Mouse (Mus musculus): ENCODE results near the gene Bola3. TPM values are rescaled to one million over a fixed set of nuclear protein-coding genes. Genes with fewer than 3 reads are reported as not detected.

The Bola3 gene
- polyA plus RNA-seq, 1 experiment from 2014 or later, result 248 TPM

DNA sequence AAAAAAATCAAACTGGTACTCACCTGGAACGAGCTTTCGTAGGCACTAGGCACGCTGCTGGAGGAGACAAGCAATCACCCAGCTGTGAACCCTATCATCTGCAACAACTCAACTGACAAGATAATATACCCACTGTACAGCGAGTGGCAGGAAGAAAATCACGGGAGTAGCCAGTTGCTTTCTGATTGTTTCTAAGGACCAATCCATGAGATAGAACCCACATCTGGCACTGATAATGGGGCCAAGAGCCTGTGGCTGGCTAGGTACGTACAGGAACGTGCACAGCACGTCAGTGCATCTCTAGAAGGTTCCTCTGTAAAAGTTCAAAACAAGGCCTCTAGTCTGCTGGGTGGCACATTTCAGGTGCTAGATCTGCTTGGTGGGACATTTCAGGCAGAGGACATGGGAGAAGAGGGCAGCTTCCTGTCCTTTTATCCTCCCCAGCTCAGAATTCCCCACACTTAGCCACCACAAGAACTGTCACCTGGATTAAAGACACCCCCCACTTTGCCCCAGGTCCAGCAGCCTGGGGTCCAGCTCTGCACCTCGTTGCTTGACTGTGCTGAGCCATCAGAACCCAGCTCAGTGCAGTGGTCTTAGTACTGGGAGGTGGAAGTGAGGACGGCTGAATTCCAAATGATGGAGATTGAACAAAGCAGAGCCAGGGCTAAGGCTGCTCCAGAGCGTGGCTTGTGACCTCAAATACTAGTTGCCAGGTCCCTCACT, 12.7 kb downstream of the Bola3 start:
- Histone ChIP-seq H3K4me1 (replicated peaks) (peaks cover 21% of the 10 kb centered on the region), H3K9me3 (replicated peaks) (no peaks in the 10 kb centered on the region), H3K4me3 (replicated peaks) (no peak overlapping the region), H3K4me2 (no peak overlapping the region), H3K27ac (replicated peaks) (no peak overlapping the region), H3K27me3 (no peaks in the 10 kb centered on the region), H3K9ac (no peak overlapping the region), H3K36me3 (replicated peaks) (peaks cover 54% of the 10 kb centered on the region)
- ATAC-seq (ENCODE audit: insufficient read depth), result peak; percentile 49; the same call in 1 of the 2 replicates
- WGBS (ENCODE audit: insufficient replicate concordance), result 40% methylated on average over 11 of the region's 11 CpGs

DNA sequence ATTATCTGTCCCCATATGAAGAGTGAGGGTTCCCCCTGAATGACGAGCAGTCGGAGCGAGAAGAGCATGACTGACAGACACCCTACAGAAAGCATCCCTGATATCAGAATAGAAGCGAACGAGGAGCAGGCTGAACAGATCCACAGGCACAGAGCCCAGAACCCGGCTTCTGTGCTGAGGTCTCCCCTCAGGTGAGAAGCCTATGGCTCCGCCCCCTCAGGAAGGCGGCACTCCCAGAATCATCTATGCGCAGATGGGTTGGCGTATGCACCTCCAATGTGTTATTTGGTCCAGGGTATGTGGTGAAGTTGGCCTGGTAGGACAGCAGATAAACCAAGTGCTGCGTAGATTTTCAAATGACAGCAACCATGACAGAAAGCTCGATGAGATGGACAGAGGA, 14.1 kb downstream of the Bola3 start:
- no peak overlapping the region for H3K4me2 ChIP-seq
- H3K9me3 ChIP-seq (replicated peaks), result no peaks in the 10 kb centered on the region
- H3K27ac ChIP-seq (replicated peaks), result no peak overlapping the region
- no peak overlapping the region for H3K9ac ChIP-seq
- peaks cover 13% of the 10 kb centered on the region for H3K4me1 ChIP-seq (replicated peaks)
- H3K36me3 ChIP-seq (replicated peaks), result peaks cover 52% of the 10 kb centered on the region
- no peak overlapping the region for H3K4me3 ChIP-seq (replicated peaks)
- no peaks in the 10 kb centered on the region for H3K27me3 ChIP-seq
- 83% methylated on average over 12 of the region's 12 CpGs for WGBS (ENCODE audit: insufficient replicate concordance)
- ATAC-seq (ENCODE audit: insufficient read depth), result no peak

DNA sequence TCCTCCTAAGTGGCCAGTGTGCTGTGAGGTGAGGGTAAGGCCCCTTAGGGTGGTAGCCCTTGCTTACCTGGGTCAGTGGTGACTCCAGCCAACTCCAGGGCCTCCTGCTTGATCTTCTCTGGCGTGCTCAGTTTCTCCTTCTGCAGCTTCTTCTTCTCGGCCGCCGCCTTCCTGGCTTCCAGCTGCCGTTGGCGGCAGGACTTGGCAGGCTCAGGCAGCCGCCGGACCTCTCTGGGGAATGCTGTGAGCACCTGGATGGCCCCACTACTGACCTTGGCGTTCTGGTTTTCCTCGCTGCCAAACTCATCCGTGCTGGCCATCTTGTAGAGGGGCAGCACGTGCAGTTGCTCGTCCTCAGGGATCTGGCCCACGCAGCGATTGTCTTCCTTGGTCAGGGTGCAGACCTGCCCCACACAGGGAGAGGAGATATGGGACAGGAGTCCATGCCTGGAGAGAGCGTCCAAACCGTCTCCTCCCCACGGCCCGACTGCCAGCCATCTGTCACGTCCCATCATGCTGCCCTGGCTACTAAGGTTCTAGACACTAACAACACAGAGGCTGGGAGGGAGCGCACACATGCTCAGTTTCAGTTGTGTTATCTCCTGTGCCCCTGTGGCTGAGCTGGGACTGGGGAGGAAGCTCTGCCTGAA, 21.5 kb downstream of the Bola3 start:
- no peak overlapping the region for H3K9ac ChIP-seq
- H3K36me3 ChIP-seq (replicated peaks), result peaks cover 92% of the 10 kb centered on the region
- WGBS (ENCODE audit: insufficient replicate concordance), result 86% methylated on average over 21 of the region's 21 CpGs
- H3K4me2 ChIP-seq, result no peak overlapping the region
- no peaks in the 10 kb centered on the region for H3K9me3 ChIP-seq (replicated peaks)
- no peak for ATAC-seq (ENCODE audit: insufficient read depth)
- H3K27me3 ChIP-seq, result no peaks in the 10 kb centered on the region
- H3K4me3 ChIP-seq (replicated peaks), result no peak overlapping the region
- H3K27ac ChIP-seq (replicated peaks), result no peak overlapping the region
- no peaks in the 10 kb centered on the region for H3K4me1 ChIP-seq (replicated peaks)

DNA sequence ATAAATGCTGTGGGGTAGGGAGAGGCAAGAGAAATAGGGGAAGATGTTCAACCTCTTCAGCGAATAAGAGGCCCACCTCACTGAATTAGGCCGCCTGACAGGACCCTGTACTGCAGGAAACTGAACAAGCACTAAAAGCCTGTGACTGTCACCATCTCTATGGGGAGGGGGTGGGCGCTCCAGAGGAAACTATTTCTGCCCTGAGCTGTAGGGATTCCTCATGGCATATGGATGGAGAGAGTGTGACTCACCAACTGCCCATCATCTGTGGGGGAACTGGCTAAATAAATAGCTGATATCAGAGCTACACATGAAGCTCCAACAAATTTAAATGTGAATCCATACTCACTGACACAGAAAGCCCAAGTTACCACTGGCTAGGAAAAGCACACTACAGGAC, 22.4 kb downstream of the Bola3 start:
- Histone ChIP-seq H3K27ac (replicated peaks) (no peak overlapping the region), H3K4me3 (replicated peaks) (no peak overlapping the region), H3K4me2 (no peak overlapping the region), H3K4me1 (replicated peaks) (no peaks in the 10 kb centered on the region), H3K36me3 (replicated peaks) (peaks cover 98% of the 10 kb centered on the region), H3K27me3 (no peaks in the 10 kb centered on the region), H3K9me3 (replicated peaks) (no peaks in the 10 kb centered on the region), H3K9ac (no peak overlapping the region)
- 68% methylated on average over 3 of the region's 3 CpGs for WGBS (ENCODE audit: insufficient replicate concordance)
- ATAC-seq (ENCODE audit: insufficient read depth), result no peak

DNA sequence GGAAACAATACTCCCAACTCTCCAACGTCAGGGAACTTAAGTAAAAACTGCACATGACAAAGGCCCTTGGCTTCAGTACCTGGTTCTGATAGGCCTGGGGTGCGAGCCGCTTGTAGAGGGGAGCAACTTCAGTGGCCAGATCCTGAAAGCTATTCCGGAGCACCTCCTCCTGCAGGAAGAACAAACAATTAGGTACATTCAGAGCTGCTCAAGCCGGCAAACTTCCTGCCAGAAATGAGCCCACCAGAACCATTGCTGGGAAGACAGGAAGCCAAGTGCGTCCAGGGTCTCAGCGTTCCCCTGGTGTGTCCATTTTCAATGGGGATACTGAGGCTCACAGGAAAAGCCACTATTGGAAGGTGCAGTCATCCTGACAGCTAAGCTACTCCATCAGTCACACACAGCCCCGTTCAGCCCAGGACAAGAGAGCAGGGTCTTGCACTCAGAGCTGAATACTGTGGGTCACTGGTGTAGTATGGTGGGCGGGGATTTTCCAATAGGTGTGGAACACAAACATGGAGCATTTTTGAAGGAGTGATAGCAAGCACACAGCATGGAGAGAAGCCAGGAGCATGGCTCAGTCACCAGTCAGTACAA, 24.9 kb downstream of the Bola3 start:
- 73% methylated on average over 9 of the region's 9 CpGs for WGBS (ENCODE audit: insufficient replicate concordance)
- no peak overlapping the region for H3K9ac ChIP-seq
- no peak overlapping the region for H3K4me3 ChIP-seq (replicated peaks)
- no peaks in the 10 kb centered on the region for H3K4me1 ChIP-seq (replicated peaks)
- no peaks in the 10 kb centered on the region for H3K9me3 ChIP-seq (replicated peaks)
- no peak overlapping the region for H3K4me2 ChIP-seq
- H3K27ac ChIP-seq (replicated peaks), result no peak overlapping the region
- peaks cover 100% of the 10 kb centered on the region for H3K36me3 ChIP-seq (replicated peaks)
- ATAC-seq (ENCODE audit: insufficient read depth), result no peak
- no peaks in the 10 kb centered on the region for H3K27me3 ChIP-seq

DNA sequence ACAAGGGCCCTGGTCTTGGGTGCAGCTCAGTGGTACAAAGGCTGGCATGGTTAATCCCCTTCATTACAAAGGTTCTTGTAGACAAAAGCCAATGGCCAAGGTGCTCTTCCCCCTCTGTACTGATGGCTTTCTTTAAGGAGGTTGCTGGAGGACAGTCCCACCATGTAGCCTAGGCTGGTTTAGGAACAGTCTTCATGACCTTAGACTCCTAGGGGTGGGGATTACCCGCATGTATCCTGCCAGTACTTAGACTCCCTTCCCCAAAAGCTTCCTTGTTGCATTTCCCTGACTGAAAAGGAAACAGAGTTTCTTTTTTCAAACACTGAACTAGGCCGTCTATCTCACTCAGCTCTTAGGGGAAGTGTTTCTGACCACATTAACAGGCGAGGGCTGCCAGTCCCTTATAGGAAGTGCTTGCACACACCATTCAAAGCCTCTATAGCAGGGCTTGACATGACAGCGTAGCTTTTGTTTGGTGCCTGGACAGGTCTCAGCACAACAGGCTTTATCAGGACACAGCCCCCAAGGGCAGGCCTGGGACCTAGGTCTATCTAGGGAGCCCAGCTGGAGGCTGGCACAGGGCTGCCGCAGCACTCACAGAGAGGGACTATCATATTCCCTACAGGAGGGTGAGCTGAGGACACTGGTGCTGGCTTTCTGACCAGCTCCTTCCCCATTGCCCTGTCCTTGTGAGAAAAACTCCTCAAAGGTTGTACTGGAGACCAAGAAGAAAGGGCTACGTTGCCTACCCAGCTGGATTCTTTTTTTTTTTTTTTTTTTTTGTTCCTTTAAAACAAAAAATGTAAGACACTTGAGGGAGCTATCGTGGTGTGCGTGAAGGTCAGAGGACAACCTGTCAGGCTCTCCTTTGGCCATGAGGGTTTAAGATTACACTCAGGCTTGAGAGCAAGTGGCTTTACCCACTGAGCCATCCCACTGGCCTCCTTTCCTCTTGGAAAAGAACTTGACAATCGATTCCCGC, 32.9 kb downstream of the Bola3 start:
- 38% methylated on average over 10 of the region's 10 CpGs for WGBS (ENCODE audit: insufficient replicate concordance)
- peak; percentile 99 for ATAC-seq (ENCODE audit: insufficient read depth)
- Histone ChIP-seq H3K27ac (replicated peaks) (peak overlapping the region; percentile 38), H3K4me3 (replicated peaks) (no peak overlapping the region), H3K4me2 (peak overlapping the region; percentile 32), H3K27me3 (no peaks in the 10 kb centered on the region), H3K9me3 (replicated peaks) (no peaks in the 10 kb centered on the region), H3K4me1 (replicated peaks) (peaks cover 22% of the 10 kb centered on the region), H3K9ac (peak overlapping the region; percentile 1; the same call in 1 of the 2 replicates), H3K36me3 (replicated peaks) (peaks cover 75% of the 10 kb centered on the region)

DNA sequence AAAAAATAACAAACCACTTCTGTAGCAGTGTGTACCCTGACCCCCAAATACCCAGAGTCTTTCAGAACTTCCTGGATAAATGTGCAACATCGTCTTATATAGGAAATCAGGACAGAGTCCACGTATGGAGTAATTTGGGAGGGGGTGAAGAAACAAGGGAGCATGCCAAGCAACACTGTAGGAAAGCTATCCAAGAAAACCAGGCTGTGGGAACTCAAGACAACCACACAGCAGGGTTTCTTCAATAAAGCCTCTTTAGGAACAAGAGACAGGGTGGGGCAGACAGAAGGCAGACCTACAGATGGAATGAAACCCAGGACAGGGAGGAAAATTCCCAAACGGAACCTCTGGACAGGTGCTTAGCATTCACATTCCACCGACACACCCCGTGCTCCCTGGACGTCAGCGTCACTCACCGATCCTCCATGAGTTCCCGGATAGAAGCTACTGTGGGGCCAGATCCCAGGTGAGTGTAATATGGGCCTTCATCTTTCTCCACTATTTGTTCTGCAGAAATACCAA, 36.7 kb downstream of the Bola3 start:
- H3K9me3 ChIP-seq (replicated peaks), result no peaks in the 10 kb centered on the region
- no peak overlapping the region for H3K27ac ChIP-seq (replicated peaks)
- WGBS (ENCODE audit: insufficient replicate concordance), result 83% methylated on average over 9 of the region's 9 CpGs
- H3K4me1 ChIP-seq (replicated peaks), result peaks cover 22% of the 10 kb centered on the region
- no peak overlapping the region for H3K4me3 ChIP-seq (replicated peaks)
- H3K36me3 ChIP-seq (replicated peaks), result peaks cover 36% of the 10 kb centered on the region
- H3K27me3 ChIP-seq, result no peaks in the 10 kb centered on the region
- H3K9ac ChIP-seq, result no peak overlapping the region
- no peak for ATAC-seq (ENCODE audit: insufficient read depth)
- no peak overlapping the region for H3K4me2 ChIP-seq

DNA sequence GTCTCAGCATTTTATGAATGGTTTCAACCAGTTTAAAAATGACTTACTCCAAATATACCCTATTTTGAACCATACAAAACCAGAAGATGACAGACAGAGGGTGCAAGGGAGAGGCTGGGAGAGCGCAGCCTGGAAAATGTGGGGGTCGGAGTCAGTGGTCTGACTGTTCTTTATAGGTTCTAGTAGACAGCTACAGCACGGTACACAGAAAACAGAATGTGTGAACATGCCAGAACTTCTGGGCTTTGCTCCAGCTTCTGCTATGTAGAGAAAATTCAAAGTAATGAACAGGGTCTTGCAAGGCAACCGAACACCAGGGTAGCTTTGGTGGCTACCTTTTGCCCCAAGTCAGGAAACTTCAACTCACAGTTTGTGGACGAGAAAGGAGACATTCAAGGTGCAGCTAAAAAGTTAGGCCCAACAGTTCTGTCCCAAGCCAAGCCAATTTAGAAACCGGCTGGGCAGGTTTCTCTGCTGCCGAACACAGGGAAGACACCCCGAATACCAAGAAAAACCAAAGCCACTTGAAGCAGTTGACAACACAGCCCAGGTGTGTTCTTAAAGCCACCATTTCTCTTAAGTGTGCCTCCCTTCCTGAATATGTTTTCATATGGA, 43.3 kb downstream of the Bola3 start:
- no peak overlapping the region for H3K27ac ChIP-seq (replicated peaks)
- no peak overlapping the region for H3K4me3 ChIP-seq (replicated peaks)
- peaks cover 21% of the 10 kb centered on the region for H3K4me1 ChIP-seq (replicated peaks)
- no peak for ATAC-seq (ENCODE audit: insufficient read depth)
- 83% methylated on average over 8 of the region's 8 CpGs for WGBS (ENCODE audit: insufficient replicate concordance)
- no peak overlapping the region for H3K4me2 ChIP-seq
- H3K27me3 ChIP-seq, result no peaks in the 10 kb centered on the region
- H3K36me3 ChIP-seq (replicated peaks), result peaks cover 50% of the 10 kb centered on the region
- no peaks in the 10 kb centered on the region for H3K9me3 ChIP-seq (replicated peaks)
- no peak overlapping the region for H3K9ac ChIP-seq

DNA sequence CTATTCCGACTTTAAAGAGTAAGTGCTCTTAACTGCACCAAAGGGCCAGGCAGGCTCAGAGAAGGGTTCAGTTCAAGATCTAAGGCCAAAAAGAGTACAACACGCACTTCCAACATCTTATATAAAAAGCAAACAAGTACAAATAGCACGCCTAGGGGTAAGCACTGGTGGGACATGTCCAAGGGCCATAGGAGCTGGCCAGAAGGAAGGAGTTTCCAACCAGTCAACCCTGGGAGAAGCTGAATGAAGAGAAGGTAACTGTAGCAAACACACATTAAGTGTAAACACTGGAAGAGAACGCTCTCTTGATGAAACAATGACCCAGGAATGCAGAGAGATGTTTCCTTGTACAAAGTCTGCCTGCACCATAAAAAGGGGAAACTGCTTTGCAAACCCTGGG, 45.2 kb downstream of the Bola3 start:
- 80% methylated on average over 4 of the region's 4 CpGs for WGBS (ENCODE audit: insufficient replicate concordance)
- ATAC-seq (ENCODE audit: insufficient read depth), result no peak
- Histone ChIP-seq H3K4me1 (replicated peaks) (peaks cover 28% of the 10 kb centered on the region), H3K9ac (no peak overlapping the region), H3K4me3 (replicated peaks) (no peak overlapping the region), H3K27me3 (no peaks in the 10 kb centered on the region), H3K4me2 (no peak overlapping the region), H3K9me3 (replicated peaks) (no peaks in the 10 kb centered on the region), H3K36me3 (replicated peaks) (peaks cover 58% of the 10 kb centered on the region), H3K27ac (replicated peaks) (no peak overlapping the region)

DNA sequence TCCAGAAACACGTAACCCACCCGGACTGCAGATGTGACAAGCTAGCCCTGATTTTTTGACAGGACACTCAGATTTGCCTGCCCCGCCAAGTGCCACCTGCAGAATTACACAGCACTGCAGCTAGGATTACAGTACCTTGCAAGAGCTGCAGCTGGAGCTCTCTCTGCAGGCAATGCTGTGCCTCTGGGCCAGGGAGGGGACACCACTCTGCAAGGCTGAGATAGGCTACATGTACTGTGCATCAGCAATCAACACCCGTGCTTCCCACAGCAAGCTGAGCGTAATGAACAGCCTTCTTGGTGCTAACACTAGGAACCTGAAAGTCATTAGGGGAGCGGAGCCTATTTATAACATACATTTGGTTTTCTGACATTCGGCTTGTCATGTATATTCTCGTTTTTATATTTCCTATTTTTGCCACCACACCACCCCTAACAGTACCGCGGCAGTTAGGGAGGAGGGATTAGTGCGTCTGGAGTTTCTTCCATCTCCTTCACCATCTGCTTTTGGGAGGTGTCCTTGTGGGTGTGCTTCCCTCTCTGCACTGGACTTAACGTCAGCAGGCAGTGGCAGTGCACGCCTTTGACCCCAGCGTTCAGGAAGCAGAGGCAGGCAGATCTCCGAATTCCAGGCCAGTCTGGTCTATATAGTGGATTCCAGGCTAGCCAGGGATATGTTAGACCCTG, 46.7 kb downstream of the Bola3 start:
- Histone ChIP-seq H3K36me3 (replicated peaks) (peaks cover 57% of the 10 kb centered on the region), H3K27me3 (no peaks in the 10 kb centered on the region), H3K9me3 (replicated peaks) (no peaks in the 10 kb centered on the region), H3K9ac (no peak overlapping the region), H3K4me3 (replicated peaks) (no peak overlapping the region), H3K4me2 (peak overlapping the region; percentile 39), H3K4me1 (replicated peaks) (peaks cover 33% of the 10 kb centered on the region), H3K27ac (replicated peaks) (peak overlapping the region; percentile 76)
- 56% methylated on average over 15 of the region's 15 CpGs for WGBS (ENCODE audit: insufficient replicate concordance)
- peak; percentile 99 for ATAC-seq (ENCODE audit: insufficient read depth)
